Mouse (Mus musculus): ENCODE results near the gene Dcpp1. TPM values are rescaled to one million over a fixed set of nuclear protein-coding genes. Genes with fewer than 3 reads are reported as not detected.

The Dcpp1 gene
- total RNA-seq, 2 experiments from 2014 or later = not detected

- DNase-seq = no peak
These were observed 50.5 kb downstream of the Dcpp1 start for GRCm38 (mm10) chr17:23931157-23931556.

Other genes with a start within 250 kb of the Dcpp1 start
- under 1 TPM; 0.35 to 0.43 TPM for gene Mmp25, start 235.6 kb upstream of the Dcpp1 start, total RNA-seq (2021)
- gene Bicdl2, start 220.4 kb upstream of the Dcpp1 start, total RNA-seq (2021) = not detected
- gene Hcfc1r1, start 207.3 kb upstream of the Dcpp1 start, total RNA-seq (2021) = 100 to 1,000 TPM; 273 to 283 TPM
- 10 to 100 TPM; 17.7 to 21.2 TPM for gene Thoc6, start 207.0 kb upstream of the Dcpp1 start, total RNA-seq (2021)
- gene Tnfrsf12a, start 203.4 kb upstream of the Dcpp1 start, total RNA-seq (2021) = 10 to 100 TPM; 33.4 to 51.3 TPM
- gene Cldn6, start 201.6 kb upstream of the Dcpp1 start, total RNA-seq (2021) = not detected
- gene Cldn9, start 196.8 kb upstream of the Dcpp1 start, total RNA-seq (2021) = under 1 TPM; 0.54 to 0.70 TPM
- gene 1520401A03Rik, start 158.1 kb upstream of the Dcpp1 start, total RNA-seq (2021) = under 1 TPM; 0.12 to 0.23 TPM
- 1 to 10 TPM; 4.7 to 5.6 TPM for gene Pkmyt1, start 154.5 kb upstream of the Dcpp1 start, total RNA-seq (2021)
- 1 to 10 TPM; 7.6 to 9.4 TPM for gene Paqr4, start 140.0 kb upstream of the Dcpp1 start, total RNA-seq (2021)
- gene Kremen2, start 135.0 kb upstream of the Dcpp1 start, total RNA-seq (2021) = not detected
- 10 to 100 TPM; 39.0 to 39.5 TPM for gene Flywch1, start 109.3 kb upstream of the Dcpp1 start, total RNA-seq (2021)
- gene Flywch2, start 94.8 kb upstream of the Dcpp1 start, total RNA-seq (2021) = 1 to 10 TPM; 3.4 to 3.8 TPM
- gene Srrm2, start 90.3 kb upstream of the Dcpp1 start, total RNA-seq (2021) = 100 to 1,000 TPM; 177 to 255 TPM
- gene Elob, start 51.7 kb upstream of the Dcpp1 start, total RNA-seq (2021) = 100 to 1,000 TPM; 364 to 374 TPM
- not detected for gene Prss33, start 44.8 kb upstream of the Dcpp1 start, total RNA-seq (2021)
- gene Prss32, start 37.0 kb upstream of the Dcpp1 start, total RNA-seq (2021) = not detected
- not detected for gene Prss41, start 36.7 kb upstream of the Dcpp1 start, total RNA-seq (2021)
- gene Prss21, start 12.8 kb upstream of the Dcpp1 start, total RNA-seq (2021) = not detected
- gene Dcpp2, start within 50 bp of the Dcpp1 start, total RNA-seq (2021) = not detected
- not detected for gene Dcpp3, start 36.6 kb downstream of the Dcpp1 start, total RNA-seq (2021)
- gene Sbp, start 60.8 kb downstream of the Dcpp1 start, total RNA-seq (2021) = not detected
- gene Sbpl, start 74.4 kb downstream of the Dcpp1 start, total RNA-seq (2021) = not detected
- not detected for gene Prss30, start 99.7 kb downstream of the Dcpp1 start, total RNA-seq (2021)
- not detected for gene Prss22, start 117.2 kb downstream of the Dcpp1 start, total RNA-seq (2021)
- gene Prss27, start 157.3 kb downstream of the Dcpp1 start, total RNA-seq (2021) = not detected
- gene Kctd5, start 192.6 kb downstream of the Dcpp1 start, total RNA-seq (2021) = 10 to 100 TPM; 16.9 to 18.2 TPM

Data from gastrocnemius, postnatal 10 days (tissue).